Mouse (Mus musculus): ENCODE measurements around the gene Cdh26. TPM values are rescaled to one million over a fixed set of nuclear protein-coding genes. Genes with fewer than 3 reads are reported as not detected.

The Cdh26 gene
- total RNA-seq, 2 experiments from 2014 or later, result not detected

DNA sequence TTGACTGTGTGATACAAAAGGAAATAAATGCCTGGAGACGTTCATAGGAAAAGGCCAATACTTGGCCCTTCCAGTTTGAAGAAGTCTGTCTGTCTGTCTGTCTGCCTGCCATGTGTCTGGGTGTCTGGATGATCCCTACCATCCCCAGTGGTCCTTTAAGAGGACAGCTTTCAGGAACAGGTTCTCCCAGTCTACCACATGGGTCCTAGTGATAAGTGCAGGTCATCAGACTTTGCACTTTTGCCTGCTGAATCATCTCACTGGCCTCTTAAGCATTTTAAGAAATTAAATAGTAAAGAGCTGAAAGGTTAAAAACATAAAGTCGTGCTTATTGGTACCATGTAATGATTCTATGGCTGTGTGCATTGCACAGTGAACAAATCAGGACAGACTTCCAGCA lies 3.2 kb downstream of the Cdh26 start:
- intact Hi-C loops (cut with DNase I), result no loop called here
- DNase-seq (ENCODE audit: low spot score), result no peak

DNA sequence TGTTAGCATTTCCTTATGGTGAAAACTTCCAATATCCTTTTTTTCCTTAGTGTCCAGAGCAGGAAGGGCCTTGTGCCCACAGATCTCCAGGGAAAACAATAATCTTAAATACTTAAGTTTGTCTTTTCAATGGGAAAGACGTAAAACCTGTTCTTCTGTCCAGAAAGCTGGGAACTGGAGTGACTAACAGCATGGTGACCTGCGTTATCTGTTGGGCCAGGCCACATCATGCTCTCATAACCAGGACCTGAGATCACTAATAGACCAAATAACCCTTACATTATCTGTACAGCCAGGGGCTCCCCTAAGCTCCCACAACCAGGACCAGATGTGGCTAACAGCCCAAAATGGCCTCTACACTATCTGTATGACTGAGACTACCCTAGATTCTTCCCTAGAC lies 3.6 kb downstream of the Cdh26 start:
- intact Hi-C loops (cut with DNase I), result no loop called here

DNA sequence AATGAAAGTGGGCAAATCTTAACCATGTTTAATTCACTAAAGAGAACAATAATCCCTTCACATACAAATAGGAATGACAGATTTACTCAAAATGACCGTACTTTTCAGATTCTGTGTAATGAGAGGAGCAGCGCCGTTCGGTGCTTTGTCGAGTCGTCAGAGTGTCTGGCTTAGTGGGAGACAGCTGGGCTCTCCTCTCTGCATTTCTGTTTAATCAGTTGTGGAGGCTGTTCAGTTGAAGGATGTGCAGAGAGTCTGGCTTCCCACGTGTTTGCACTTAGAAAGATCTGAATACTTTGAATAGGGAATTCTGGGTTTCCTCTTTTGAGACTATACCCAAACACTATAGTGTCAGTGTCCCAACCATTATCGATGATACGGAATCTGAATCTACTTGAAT lies 7.0 kb downstream of the Cdh26 start:
- intact Hi-C loops (cut with DNase I), result no loop called here
- DNase-seq (ENCODE audit: low spot score), result no peak

More for the DNA sequence above, 3.6 kb downstream of the Cdh26 start:
- DNase-seq (ENCODE audit: low spot score), result no peak

DNA sequence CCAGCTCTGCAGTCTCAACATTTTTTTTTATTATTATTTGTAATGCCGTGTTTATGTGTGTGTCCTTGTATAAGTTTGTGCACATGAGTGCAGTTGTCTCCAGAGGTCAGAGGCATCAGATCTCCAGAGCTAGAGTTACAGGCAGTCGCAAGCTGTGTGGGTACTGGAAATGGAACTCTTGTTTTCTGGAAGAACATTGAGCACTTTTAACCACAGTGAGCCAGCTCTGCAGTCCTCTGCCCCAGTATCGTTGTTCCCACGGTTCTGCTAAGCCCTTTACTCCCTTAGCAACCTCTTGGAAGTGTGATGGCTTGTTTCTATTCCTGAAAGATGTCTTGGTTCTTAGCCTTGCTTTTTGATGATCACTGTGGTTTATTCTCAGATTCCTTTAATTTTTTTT lies 19.1 kb downstream of the Cdh26 start:
- intact Hi-C loops (cut with DNase I), result no loop called here
- no peak for DNase-seq (ENCODE audit: low spot score)

DNA sequence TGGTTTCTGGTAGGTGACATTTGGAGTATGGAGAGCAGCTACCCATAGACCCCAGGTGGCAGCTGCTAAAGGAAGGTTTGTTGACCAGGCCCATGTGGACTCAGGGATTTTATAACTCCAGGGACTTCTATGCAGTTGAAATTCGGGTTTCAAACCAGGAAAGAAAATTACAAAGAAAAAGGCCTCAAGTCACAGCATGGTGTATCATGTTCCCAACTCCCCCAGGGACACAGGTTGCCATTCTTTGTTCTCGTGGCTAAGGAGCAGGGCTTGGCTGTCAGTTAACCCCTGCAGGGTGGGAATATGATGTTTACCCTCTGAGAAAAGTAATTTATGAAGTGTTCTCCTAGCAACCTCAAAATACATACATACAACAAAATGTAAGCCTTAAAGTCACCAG lies 19.9 kb downstream of the Cdh26 start:
- intact Hi-C loops (cut with DNase I), result no loop called here
- no peak for DNase-seq (ENCODE audit: low spot score)

DNA sequence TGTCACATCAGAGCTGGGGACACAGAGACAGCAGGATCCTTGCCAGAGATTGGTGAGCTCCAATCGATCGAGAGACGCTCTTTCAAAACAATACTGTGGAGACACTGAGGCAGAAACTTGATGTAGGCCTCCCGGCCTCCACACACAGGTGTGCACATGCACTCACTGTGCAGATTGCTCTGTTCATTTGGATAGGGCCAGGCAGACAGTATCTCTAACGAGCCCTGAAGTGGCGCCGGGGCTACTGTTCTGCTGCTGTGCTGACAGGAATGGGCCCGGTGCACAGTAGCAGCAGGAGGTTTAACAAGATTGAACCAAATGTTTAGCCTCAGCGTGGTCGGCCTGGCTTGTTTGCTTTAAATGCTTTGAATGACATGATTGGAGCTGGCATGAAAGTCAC lies 20.6 kb downstream of the Cdh26 start:
- intact Hi-C loops (cut with DNase I), result no loop called here
- DNase-seq (ENCODE audit: low spot score), result no peak

DNA sequence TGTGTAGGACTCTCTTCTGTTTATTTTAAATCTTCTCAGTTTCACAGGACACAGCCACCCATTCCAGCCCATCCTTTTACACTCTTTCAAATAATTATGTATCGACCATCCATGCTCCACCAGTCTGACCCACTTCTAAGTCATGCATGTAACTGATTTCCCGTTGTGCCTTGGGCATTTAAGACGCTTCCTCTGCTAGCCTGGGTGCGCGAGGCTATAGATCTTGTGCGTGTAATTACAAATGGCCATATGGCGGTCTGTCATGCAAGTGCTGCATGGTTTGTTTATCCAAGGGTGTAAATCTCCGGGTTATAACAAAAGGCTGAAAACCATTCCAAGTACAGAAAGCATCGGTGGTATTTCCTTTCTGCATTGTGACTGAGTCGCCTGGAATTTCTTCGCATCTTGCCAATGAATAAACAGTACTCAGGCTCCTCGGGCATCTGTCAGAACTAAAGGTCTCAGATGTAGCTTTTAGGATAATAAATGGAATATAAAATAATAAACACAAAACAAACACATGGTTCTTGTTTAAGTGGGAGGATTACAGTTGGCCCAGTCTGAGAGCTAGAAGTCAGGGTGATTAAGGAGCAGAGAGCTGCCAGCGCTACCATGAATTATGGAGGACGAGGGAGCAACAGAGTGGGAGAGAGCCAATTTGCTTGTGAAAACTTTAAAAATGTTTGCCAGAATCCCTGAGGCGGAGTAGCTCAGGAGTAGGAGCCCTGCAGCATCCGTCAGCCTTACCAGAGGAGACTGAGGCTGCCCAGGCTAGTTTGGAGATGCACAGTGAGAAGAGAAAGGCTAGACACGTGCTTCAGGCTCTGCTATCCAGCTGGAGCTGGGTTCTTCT lies 24.6 kb downstream of the Cdh26 start:
- intact Hi-C loops (cut with DNase I), result no loop called here
- no peak for DNase-seq (ENCODE audit: low spot score)

DNA sequence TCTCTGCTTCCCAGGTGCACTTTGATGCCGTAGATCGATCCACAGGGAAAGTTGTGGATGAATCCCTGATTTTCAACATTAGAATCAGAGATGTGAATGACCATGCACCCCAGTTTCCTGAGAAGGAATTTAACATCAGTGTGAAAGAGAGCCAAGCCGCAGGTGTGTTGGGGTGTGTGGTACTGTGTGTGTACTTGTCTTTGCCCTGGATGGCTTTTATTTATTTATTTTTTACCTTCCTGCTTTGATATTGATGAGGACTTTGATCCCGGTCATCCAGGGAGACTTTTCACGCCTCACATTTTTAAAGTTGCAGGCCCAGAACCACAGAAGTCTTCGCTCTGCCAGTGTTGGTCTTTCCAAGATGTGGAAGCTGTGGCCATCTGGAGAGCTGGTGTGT lies 27.1 kb downstream of the Cdh26 start:
- DNase-seq (ENCODE audit: low spot score), result no peak
- intact Hi-C loops (cut with DNase I), result no loop called here

DNA sequence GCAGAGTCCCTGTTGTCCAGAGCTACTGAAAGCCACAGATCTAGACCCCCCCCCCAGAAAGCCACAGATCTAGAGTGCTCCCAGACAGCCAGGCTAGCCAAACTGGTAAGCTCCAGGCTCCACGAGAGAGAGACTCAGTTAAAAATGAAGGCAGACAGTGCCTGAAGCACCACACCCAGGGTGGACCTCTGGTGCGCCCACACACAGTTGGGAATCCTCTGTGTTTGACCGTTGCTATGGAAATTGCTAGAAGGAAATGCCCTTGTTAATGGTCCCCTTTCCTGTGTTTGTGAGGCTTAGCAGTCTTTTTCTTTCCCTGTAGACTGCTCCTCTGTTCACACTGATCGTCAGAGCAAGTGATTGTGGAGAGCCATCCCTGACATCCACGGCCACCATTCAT lies 30.0 kb downstream of the Cdh26 start:
- no peak for DNase-seq (ENCODE audit: low spot score)
- intact Hi-C loops (cut with DNase I), result no loop called here

DNA sequence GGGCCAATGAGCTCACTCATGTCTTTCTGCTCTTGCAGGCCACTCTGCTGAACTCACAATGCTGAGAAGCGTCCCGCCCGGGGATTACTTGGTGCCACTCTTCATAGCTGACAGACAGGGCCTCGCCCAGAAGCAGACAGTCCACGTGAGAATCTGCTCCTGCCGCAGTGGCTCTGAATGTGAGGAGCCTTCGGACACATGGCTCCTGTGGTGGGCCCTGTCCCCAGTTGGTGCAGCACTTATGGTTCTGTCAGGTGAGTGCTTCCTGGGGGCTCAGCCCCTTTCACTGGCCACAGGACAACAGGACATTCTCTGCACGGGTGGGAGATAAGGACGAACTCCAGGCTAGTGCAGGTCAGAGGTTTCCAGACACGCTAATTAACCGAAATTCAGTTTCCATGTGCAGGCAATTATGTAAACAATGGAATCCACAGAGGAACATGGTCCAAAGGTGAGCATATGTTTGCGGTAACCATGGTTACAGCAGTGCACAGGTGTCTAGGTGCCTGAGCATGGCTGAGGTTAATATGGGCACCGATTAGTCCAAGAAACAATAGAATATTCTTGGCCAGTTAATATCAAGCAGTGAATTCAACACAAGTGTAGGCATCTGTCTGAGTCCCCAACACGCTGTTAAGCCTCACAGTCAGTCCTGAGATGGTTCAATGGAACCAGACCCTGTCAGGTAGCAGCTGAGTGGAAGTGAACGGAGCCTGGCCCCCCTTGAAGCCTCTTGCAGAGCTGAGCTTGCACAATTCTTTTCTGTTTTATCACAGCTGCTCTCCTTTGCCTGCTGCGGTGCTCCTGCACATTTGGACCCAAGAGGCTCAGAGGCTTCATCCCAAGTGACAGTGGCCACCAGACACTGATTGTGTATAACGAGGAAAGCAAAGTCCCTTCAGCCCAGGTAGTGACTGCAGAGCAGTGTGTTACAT lies 41.5 kb downstream of the Cdh26 start:
- intact Hi-C loops (cut with DNase I), result no loop called here
- DNase-seq (ENCODE audit: low spot score), result no peak

DNA sequence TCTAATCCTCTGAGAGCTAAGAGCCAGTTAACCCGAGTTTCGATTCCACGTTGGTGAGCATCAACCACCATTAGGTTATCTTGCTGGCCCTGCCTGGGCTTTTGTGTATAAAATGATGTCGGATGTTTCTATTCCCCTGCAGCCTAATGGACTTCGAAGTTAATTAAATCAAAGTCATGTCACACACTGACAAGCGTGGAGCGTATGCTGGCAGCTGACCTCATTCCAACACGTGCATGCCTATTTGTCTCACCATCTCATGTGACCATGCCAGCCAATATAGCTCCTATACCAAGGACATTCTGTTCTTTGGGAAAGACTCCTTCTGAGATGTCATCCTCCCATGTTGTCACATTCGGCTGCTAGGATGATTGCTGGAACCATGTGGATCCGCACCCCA lies 43.6 kb downstream of the Cdh26 start:
- intact Hi-C loops (cut with DNase I), result no loop called here
- DNase-seq (ENCODE audit: low spot score), result no peak

DNA sequence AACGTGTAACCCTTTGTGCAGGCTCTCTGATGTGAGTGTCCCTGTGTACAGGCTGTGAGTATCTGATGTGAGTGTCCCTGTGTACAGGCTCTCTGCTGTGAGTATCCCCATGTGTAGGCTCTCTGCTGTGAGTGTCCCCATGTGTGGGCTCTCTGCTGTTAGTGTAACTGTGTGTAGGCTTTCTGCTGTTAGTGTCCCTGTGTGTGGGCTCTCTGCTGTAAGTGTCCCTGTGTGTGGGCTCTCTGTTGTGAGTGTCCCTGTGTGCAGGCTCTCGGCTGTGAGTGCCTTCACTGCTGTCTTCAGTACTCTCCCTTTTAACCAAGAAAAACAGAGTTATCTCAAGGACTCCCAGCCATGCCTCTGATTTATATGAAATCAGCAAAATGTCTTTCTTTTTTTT lies 46.9 kb downstream of the Cdh26 start:
- DNase-seq (ENCODE audit: low spot score), result no peak
- intact Hi-C loops (cut with DNase I), result no loop called here

DNA sequence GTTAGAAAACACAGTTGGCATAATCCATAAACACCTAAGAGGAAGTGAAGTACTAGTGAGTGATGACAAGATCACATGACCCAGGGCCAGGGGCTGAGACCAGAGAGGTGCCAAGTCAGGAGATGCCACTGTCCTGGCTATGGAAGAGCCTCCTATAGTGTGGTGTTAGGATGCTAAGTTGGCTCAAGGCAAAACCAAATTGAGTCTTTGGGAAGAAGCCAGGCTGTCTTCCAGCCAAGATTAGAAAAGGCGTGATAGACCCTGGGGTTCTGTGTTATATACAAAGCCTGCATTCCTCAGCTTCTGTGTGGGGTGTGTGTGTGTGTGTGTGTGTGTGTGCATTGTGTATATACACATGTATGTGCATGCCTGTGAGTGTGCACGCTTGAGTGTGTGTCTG lies 48.7 kb downstream of the Cdh26 start:
- no peak for DNase-seq (ENCODE audit: low spot score)
- intact Hi-C loops (cut with DNase I), result no loop called here

DNA sequence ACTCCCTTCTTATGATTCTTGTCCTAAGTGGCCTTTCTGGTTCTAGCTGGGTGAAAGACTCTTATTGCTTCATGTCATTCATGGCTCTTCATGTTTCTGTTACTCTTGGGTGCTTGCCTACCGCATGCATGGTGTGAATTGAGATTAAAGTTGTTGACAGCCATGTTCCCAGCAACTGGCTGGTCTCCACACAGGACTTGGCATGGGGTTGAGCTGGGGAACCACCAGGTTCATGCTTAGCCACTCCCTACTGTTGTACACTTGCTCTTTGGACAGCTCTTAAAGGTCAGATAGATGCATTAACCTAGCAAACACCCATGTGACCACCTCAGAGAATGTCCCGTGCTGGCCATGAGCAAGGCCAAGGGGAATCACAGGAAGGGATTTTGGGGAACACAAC lies 50.6 kb downstream of the Cdh26 start:
- DNase-seq (ENCODE audit: low spot score), result no peak
- intact Hi-C loops (cut with DNase I), result no loop called here

DNA sequence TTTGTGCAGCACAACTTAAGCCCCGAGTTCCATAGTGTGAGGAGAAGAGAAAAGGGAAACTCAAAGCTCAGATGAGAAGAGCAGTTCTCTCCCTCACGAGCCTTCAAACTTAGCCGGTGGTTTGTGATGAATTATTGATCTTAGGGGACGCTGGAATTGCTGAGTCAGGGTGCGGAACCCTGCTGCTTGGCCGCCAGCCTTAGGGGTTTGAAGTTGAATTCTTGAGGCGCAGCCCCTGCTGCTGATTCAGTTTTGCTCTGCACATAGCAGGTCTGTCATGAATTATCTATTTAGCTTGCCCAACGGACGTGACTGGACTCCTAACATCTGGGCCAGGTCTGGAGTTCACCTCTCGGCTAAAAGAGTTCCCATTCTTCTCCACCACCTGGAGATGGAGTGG lies 53.1 kb downstream of the Cdh26 start:
- intact Hi-C loops (cut with DNase I), result no loop called here
- DNase-seq (ENCODE audit: low spot score), result no peak

DNA sequence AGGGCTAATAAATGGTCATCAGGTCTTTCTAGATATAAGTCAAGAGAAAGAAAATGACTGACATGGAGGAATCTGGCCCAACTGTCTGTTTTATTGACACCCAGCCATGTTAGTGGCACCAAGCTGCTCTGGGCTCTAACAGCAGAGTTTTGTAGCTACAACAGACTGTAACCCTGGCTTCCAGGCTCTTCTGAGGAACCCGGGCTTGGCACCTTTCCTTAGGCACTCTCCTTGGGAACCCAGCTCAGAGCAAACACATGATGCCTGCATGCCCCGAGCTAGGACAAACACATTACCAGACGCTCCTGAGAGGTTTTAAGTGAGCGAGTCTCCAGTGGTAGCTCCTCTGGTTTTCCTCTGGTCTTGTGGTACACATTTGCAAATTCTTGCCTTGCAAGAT lies 57.9 kb downstream of the Cdh26 start:
- intact Hi-C loops (cut with DNase I), result no loop called here

DNA sequence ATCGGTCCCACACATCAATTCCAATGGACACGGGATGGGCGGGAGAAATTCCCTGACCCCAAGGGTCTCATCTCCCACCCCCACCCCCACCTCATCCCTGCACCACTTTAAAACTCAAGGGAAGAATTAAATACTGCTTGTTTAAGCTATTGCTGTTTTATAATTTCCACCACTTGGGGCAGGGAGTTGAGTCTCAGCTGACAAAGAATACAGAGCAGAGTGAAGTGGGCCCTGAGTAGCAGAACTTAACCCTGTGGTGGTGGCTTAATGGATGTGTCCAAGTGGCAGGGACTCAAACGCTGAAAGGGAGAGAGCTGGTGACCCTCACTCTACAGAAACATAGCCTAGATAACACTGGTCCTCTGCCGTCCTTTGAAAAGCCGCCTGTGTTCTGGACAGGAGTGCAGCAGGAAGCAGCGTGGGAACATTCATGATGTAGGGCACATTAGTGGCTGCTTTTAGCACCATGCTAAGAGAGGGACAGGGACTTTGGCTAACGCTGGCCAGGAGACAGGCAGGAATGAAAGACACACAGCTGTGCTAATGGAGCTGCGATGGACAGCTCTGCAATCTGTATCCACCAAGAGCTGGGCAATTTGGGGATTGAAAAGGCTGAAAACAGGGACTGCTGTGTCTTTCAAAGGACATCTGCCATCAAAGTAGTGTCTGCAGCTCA lies 60.1 kb downstream of the Cdh26 start:
- intact Hi-C loops (cut with DNase I), result no loop called here
- DNase-seq (ENCODE audit: low spot score), result no peak

More for the DNA sequence above, 57.9 kb downstream of the Cdh26 start:
- no peak for DNase-seq (ENCODE audit: low spot score)

DNA sequence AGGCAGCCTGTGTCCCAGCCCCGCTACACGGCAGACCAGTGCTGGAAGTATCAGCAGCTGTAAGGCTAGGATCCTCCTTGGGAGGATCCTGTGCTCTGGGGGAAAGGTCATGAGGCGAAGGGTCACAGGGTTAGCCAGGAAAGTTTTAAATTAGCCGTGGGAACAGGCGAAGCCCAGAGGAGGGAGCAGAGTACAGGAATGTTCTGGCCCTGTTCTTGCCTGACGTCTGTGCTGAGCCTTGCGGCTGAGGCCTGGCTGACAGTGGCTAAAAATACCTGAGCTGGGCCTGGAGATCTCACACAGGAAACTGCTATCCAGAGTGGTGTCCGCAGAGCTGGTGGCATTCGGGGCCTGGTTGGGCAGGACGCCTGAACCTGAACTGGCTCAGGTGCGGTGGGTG lies 63.7 kb downstream of the Cdh26 start:
- peak; percentile 59 for DNase-seq (ENCODE audit: low spot score)
- intact Hi-C loops (cut with DNase I), result no loop called here

DNA sequence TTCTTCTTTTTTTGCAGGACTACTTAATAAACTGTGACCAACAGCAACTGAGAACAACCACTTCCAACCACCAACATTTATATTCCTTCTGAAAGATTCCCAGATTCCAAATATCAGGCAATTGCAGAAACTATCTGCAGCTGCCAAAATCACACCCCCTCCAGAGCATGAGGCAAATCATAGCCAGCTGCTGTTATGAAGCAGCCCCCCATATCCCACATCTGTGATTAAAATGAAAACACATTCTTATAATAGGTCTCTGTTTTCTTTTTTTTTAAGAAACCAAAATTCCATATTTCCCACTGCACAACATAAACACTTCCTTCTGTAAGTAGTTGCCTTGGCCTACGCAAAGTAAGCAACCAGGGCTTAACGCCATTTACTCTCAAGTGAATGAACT lies 65.5 kb downstream of the Cdh26 start:
- no peak for DNase-seq (ENCODE audit: low spot score)
- intact Hi-C loops (cut with DNase I), result no loop called here

DNA sequence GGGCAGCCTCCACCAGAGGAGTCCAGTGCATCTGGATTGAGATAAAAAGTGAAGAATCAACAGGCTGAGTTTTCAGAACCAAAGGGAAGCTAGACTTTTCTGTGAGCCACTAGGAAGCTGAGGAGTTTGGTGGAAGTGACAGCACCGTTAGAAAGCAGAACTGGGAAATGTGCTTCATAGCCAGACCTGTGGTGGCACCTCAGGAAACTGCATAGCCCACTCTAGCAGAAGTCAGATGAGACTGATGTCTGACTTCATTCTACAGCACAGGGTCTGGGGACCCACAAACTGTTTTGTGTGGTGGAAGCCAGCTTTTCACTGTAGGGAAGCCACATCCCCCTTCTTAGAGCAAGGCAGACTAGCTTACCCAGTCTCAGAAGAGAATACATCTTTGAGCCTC lies 67.6 kb downstream of the Cdh26 start:
- DNase-seq (ENCODE audit: low spot score), result no peak
- intact Hi-C loops (cut with DNase I), result no loop called here

DNA sequence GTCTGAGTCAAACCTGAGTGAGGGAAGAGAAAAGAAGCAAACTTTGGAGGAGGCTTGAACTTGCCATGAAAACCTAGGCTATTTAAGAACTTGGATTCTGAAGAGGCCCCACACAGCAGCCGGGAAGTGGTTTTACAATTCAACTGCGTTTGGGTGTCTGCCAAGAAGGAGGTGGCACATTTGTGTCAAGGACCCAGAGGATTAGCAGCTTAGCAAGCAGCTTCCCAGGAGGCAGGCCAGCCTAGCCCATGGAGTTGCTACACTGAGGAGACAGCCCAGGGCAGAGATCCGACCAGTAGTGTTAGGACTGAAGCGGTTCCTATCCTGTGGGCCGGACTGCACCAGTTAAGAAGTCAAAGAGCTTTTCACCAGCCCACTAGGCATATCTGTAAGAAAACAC lies 68.1 kb downstream of the Cdh26 start:
- intact Hi-C loops (cut with DNase I), result no loop called here
- DNase-seq (ENCODE audit: low spot score), result no peak

All from heart, postnatal 25 days (tissue).